Mouse (Mus musculus) kidney, postnatal 25 days (tissue): Measurements from ENCODE around the gene Lin7c.

Experiments used
- DNase-seq, 2 experiments: peaks; one replicate each; pipeline ENCODE4 v3.0.0; 2021; ENCODE audit warnings: mixed read lengths in 2 of 2

Gene Lin7c

GRCm38 (mm10) chr2:109917496-109918413 lies 27.1 kb downstream of the Lin7c start, which contains the start of gene Lgr4:
Gene Lgr4 (plus strand): TSS chr2:109917647.
- peak; percentile 96 to 98 for DNase-seq

- DNase-seq, result peak; percentile 70 to 88
These were observed 28.1 kb downstream of the Lin7c start for GRCm38 (mm10) chr2:109918592-109919262.

DNA sequence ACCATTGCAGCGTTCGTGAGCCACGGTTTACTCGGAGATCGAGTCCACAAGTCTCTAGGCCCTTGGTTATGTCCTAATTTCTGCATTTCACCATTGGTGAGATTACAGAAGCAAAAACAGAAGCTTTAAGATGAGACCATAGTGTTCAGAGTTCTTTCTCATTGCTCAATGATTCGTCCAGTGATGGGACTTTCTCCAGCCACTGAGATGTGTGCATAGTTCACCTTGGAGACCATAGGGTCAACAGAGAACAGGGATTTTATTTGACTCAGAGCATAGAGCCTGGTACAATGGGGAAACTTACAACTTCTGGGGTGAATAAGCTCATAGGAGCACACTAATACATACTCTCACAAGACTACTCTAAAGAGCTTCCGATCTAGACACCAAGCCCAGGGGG lies 29.8 kb downstream of the Lin7c start:
- no peak for DNase-seq

DNA sequence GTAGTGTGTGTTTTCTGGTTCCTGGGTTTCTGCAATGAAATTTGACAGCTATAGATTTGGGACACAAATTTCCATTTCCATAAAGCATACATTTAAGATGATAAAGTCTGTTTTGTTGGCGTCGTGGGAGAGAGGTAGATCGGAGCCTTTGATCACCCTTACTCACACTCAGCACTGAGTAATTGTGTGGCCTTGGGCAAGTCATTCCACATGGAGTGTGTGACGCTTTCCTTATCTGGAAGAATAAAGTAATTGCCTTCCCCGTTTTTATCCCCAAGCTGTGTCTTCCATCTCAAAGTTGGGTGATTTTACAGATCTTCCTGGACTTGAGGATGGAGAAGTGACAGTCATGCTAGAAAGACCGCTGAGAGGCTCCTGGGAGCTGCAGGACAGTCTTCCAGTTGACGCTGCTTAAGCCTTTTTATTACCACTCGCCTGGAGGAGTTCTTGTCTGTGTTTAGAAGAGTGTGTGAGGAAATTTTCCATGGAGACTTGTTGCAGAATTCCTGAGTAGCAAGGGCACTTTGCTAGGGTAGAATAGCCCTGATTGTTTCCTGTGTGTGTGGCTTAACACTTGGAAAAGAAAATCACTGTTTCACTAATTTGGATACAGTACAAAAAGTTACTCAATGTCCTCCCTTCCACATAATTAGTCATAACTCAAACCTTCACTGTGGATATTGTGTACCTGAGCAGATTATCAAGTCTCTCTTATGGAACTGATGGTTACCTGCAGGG lies 30.8 kb downstream of the Lin7c start:
- no peak for DNase-seq

- DNase-seq, result no peak
These were observed 31.7 kb downstream of the Lin7c start for GRCm38 (mm10) chr2:109922306-109922705.

DNA sequence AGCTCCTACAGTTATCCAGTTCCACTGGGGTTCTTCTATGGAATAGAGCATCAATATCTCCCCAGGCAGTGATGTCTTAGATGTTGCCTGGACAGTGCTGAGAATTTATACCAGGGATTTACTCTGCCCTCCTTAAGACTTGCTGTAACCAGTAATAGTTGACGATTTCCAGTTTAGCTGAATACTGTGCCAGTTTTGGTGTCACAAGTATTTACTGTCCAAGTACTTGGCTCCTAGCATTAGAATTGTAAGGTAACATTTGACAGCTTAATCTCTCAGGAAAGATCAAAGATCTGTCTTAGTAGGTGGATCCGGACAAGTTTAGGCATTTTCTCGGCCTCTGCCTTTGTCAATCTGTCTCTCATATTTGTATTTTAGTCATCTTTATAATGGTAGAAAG lies 32.4 kb downstream of the Lin7c start:
- DNase-seq, result no peak

GRCm38 (mm10) chr2:109923945-109924344 lies 33.3 kb downstream of the Lin7c start:
- DNase-seq, result no peak

GRCm38 (mm10) chr2:109926984-109927383 lies 36.3 kb downstream of the Lin7c start:
- no peak for DNase-seq

- DNase-seq, result peak in 1 of 2 experiments; percentile 62
These were observed 36.8 kb downstream of the Lin7c start for GRCm38 (mm10) chr2:109927446-109927845.

- no peak for DNase-seq
These were observed 37.2 kb downstream of the Lin7c start for GRCm38 (mm10) chr2:109927876-109928275.

- no peak for DNase-seq
These were observed 38.1 kb downstream of the Lin7c start for GRCm38 (mm10) chr2:109928791-109929190.

GRCm38 (mm10) chr2:109929256-109929655 lies 38.6 kb downstream of the Lin7c start:
- DNase-seq, result no peak

GRCm38 (mm10) chr2:109930366-109930765 lies 39.7 kb downstream of the Lin7c start:
- no peak for DNase-seq

- DNase-seq, result peak in 1 of 2 experiments; percentile 37
These were observed 40.1 kb downstream of the Lin7c start for GRCm38 (mm10) chr2:109930771-109931170.

- peak; percentile 65 to 80 for DNase-seq
These were observed 41.5 kb downstream of the Lin7c start for GRCm38 (mm10) chr2:109931978-109932780.

DNA sequence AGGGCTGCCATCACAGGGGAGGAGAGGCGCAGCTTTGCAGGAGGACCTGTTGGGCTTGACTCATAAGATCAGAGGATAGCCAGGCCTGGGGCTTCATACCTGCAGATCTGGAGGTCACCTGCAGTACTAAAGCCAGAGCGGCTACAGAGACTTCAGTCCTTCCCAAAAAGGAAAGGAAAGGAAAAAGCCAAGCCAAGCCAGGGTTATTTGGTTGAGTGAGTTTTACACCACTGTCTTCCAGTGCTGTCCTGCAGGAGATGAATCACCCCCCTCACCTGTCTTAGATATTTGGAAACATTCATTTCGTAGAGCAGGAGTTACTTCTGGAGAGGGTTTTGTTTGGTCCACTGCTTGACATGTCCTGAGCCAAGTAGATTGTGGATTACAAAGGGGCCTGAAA lies 42.5 kb downstream of the Lin7c start:
- DNase-seq, result peak in 1 of 2 experiments; percentile 37

GRCm38 (mm10) chr2:109934086-109934485 lies 43.4 kb downstream of the Lin7c start:
- DNase-seq, result no peak

DNA sequence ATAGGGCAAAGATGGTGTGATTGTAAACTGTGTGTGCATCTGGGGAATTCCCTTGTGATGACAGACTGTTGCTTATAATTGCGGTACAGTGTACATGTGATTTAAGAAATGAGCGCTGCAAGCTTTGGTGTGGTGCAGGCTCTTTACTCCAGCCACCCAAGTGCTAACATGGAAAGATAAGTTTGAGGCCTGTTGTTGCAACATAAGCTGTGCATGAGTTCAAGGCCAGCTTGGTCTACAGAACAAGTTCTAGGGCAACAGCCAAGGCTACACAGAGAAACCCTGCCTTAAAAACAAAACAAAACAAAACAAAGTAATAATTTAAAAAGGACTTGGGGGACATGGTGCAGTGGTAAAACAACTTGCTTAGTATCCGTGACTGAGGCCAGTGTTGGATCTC lies 44.5 kb downstream of the Lin7c start:
- no peak for DNase-seq

GRCm38 (mm10) chr2:109935754-109936409 lies 45.2 kb downstream of the Lin7c start:
- no peak for DNase-seq

- no peak for DNase-seq
These were observed 45.7 kb downstream of the Lin7c start for GRCm38 (mm10) chr2:109936410-109936755.

DNA sequence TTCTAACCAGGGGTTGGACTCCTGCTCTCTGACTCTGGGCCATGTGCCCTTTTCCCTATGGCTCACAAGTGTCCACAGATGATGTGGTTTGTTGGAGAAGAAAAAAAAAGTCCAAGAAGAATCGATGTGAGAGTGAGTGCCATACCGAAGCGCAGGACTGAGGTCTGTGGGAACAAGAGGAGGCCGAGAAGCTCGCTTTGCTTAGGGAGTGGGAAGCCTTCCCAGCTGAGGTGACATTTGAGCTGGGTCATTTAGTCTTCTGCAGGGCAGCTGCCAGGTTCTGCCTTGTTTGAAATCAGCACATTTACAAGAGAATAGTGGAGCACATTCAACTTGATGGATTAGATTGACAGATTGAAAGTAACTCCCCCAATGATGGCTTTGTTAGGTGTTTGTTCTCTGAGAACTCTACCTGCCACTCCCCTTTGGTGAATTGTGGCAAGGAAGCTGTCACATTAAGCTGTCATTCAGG lies 51.4 kb downstream of the Lin7c start:
- DNase-seq, result no peak
